Mouse (Mus musculus) monocyte, adult 2 months (primary cell): Measurements from ENCODE around the gene Parp14.
A peak's percentile ranks its signal among the peaks of the same experiment; 100 is the strongest.

Experiments used
- DNase-seq, 2 experiments: peaks; one replicate each; pipeline ENCODE4 v3.0.0; 2022; ENCODE audit warnings: low spot score in 2 of 2, low read depth in 1 of 2

Parp14 gene

DNA sequence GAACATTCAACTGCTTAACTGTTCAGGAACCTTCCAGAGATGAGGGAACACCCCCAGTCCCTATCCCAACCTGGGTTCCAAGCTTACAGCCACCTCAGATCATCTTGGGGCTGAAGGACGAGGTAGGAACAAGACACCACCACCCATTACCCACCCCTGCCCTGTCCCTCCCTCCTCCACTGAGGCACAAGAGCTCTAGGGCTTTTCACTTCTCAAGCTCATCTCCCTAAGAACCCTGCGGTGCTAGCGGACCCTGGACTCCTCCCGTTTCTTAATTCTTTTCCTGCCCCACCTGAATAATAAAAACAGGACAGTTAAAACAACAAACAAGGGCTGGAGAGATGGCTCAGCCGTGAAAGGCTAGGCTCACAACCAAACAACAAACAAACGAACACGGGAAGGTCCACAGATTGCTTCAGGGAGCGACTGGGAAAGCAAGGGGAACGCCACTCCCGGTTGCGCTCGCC is 730 bp downstream of the Parp14 start:
- DNase-seq: no peak

DNA sequence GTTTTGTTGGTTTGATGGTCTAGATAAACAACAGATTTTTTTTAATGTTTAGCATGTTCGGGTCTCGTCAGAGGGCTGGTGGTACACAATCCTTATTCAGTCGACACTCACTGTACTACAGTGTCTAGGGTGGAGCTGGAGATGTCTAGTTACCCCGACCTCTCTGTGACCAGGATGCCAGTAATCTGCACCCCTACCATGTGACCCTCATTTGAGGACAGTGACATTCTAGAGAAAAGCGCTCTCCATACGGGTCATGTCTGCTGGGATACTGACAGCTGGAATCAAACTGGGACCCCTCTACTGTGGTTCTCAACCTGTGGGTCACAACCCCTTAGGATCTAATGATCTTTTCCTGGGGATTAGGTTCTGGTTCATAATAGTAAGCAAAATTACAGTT is 1.7 kb downstream of the Parp14 start:
- no peak for DNase-seq

DNA sequence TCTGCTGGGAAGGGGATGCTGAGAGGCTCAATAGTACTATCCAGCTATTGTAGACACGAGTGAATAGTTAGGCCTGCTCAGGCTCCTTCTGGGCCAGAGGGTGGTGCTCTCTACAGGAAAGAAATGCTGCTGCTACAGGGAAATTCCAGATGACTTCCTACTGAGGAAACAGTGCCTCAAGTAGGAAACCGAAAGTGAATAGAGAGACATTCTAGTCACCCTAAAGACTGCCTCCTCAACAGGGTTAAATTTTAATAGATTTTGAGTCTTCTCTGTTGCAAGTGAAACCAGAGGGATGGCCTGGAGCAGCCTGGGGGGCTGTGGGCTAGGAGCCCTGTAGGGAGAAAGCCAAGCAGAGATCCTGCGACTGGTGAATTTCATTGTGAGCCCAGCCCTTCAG is 2.2 kb downstream of the Parp14 start:
- peak in 1 of 2 experiments; percentile 10 for DNase-seq

DNA sequence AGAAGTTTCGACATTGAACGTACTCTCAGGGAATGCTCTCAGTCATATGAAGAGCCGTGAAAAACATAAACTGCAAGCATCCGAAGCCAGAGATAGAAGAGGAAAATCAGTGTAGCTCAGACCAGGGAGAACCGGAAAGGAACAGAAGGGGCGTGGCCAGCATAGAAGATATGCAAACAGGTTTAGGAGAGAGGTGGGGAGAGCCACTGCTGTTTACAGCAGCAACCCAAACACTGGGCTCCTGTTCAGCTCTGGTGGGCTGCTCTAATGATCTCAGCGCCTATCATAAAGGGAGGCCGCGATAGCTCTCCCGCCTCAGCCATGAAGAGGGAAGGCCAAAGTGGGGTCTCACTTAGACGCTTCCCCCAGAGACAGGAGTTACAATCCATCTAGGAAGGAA is 3.6 kb downstream of the Parp14 start:
- DNase-seq: no peak

DNA sequence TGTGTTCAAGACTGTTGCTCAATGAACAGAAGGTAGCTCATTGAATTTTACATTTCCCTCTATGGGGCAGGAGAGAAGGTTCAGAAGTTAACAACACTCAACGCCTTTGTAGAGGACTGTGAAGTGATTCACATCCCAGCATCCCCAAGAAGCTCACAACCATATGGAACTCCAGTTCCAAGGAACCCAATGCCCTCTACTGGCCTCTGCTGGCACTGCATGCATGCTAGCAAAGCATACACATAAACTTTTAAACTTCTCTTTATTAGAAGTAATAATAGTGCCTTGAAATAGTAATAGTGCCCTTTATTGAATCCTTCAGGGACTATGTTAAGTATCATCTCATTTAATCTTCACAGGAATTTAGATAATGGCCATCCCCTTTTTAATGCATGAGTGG is 9.3 kb downstream of the Parp14 start:
- DNase-seq: no peak

DNA sequence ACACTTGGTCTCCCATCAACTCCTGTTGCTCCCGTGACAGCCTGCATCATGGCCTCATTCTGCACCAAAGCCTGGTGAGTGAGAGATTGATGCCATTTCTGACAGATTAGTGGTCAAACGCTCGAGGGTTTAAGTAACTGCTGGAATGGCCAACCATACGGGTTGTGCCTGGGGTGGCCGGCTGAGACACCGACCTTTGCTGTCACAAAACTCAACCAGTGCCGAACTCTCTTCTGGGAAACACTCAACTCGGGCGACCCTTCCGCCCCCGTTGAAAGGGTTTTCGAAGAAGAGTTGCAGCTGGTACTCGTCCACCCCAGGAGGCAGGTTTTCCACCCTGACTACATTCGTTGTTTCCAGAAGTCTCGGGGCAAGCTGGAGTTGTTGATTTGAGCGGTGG is 11.1 kb downstream of the Parp14 start:
- DNase-seq: no peak

DNA sequence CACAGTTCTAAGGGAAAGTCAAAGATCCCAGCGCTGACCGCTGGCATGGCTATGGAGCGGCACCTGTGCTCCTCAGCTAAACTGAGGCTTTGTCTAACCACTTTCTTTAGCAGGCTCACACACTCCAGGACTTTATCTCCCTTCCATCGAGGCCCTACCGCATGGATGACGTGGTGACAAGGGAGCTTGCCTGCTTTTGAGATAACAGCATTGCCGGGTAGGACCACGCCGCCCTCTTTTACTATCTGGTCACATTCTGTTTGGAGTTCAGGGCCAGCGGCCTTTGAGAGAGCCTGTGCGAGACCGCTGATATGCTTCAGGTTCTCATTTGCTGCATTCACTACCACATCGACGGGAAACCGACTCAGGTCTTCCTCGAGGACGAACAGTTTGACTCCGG is 14.6 kb downstream of the Parp14 start:
- DNase-seq: no peak

DNA sequence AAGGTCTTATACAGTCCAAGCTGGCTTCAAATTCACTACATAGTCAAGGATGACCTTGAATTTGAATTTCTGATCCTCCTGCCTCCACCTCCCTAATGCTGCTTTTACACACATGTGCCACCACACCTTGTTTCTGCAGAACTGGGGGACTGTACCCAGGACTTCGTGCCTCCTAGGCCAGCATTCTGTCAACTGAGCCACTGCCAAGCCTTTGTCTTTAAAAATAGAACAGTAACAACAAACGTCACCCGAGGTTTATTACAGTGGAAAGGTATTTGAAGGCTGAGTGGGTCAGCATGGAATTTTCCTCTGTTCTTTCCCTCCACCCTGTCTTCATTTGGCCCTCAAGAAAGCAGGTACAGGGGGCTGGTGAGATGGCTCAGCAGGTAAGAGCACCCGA is 15.5 kb downstream of the Parp14 start:
- DNase-seq: no peak

DNA sequence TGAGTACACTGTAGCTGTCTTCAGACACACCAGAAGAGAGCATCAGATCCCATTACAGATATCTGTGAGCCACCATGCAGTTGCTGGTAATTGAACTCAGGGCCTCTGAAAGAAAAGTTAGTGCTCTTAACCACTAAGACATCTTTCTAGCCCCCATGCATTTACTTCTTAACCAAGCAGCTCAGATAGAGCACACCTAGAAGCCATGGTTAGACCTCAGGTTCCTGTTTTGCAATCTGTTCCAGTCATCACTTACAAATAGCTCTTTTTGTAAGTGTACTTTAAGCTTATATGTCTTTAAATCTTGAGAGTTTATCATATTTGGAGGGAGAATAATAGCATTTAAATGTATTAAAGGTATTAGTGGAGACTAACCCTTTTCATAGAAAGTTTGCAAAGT is 24.2 kb downstream of the Parp14 start:
- no peak for DNase-seq

DNA sequence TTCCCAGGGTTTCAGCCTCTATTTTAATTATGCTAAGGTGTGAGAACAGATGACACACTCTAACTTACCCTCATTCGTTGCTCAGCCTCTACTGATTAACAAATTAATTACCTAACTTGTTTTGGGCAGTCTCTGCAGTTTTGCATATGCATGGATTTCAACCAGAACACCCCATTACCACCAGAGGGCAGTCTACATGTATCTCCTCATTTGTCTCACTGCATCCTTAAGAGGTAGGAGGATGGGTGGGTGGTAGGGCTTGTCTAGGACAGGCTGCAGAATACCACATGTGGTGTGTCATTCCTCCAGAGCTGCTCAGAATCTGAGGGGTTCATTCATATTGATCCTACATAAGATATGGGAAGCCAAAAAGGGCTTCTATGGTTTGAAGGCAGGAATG is 31.7 kb downstream of the Parp14 start:
- no peak for DNase-seq

DNA sequence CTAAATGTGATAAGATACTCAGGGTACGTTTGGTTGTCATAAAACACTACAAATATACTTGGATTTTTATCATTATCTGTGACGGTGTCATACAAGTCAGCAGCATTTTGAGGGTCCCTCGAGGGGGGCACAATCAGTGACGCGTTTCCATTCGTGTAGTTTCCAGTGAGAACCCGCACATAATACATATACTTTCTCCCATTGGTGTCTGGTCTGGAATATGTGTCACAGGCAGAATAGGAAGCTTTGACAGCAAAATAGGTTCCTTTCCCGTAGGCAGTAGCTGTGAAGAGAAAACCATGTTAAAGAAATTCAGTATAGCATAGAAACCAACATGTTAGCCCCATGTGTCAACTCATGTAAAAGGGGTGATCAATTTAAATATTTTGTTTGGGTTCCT is 36.7 kb downstream of the Parp14 start:
- DNase-seq: no peak

DNA sequence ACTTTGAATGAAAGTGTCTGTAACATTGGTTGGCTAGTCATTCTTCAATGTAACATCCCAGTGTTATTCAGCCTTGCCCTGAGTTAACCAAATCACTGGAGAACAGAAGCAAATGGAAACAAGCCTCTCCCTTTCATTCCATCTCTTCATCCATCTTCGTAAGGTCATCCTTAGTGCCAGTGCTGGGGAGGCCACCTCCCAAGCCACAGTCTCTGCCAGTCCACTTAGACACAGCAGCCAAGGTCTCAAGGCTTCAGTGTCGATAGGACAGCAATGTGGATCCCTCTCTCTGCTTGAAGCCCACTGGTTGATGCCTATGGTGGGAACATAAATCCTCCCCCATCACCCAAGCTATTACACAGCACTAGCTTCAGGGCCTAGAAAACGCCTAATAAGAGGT is 38.4 kb downstream of the Parp14 start:
- no peak for DNase-seq

DNA sequence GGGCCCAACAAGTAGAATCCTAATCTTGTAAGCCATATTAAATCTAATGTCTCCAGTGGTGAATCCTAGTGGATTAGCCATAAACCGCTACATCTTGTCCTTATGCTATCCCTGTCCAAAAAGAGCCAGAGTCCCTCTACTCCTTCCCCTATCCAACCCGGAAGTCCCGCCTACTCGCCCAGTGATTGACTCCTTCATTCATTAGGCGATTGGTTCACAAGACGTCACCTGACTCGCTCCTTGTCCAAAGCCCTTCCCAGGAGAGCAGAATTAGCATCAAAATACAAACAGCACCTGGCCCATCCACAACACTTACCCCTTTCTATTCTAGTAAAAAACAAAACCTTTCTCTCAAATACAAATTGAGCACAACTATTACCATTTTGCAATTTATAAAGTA is 41.3 kb downstream of the Parp14 start:
- DNase-seq: no peak

DNA sequence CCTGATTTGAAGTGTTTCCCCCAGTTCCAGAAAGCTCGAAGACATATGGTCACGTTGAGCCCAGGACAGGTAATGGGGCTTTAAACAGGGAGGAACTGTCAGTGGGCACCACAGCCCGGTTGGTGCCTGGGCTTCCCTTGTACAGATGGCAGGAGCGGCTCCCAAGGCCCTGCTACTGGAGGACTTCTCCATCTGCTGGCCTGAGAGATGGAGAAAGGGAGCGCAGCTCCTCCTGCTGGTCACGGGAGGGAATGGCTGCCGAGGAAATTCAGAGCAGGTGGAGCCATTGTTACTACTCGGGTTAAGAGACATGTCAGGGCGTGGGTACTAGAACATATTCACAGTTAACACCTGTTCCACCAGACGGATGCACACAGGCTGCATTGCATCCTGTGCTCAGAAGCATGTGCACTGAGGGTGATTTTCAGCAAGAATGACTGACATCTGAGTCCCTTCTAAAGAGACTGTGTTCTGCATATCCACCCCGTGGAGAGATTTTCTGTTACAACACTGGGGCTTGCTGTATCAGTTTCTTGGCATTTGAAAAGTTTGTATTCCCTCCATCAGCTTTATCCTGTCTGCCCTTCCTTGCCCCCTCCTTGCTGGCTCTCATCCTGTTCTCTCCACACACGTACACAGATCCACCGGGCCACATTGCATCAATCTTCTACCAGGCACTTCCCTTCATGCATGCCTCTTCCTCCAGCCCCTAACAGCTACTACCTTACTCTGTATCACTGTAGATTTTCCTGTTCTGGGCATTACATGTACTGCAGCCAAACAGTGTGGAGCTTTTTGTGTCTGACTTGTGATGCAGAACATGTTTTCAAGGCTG is 53.9 kb downstream of the Parp14 start:
- peak; percentile 33 to 76 for DNase-seq

DNA sequence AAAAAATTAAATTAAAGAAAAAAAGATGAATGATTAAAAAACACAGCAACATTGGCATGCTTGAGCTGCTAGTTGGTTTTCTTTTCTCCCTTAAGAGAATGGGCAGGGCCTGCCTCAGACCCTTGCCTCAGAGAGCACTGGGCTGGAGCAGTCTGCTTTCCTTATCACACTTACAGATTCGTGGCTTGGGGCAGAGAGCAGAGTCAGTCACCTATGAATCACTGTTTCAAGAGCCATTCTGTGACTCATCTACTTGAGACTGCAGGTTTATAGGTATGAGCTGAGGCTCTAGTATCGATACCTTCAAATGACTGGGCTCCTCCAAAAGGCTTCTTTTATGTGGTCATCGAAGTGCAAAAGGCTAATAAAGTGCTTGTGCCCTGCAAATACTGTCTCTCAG is 58.2 kb downstream of the Parp14 start:
- DNase-seq: no peak

DNA sequence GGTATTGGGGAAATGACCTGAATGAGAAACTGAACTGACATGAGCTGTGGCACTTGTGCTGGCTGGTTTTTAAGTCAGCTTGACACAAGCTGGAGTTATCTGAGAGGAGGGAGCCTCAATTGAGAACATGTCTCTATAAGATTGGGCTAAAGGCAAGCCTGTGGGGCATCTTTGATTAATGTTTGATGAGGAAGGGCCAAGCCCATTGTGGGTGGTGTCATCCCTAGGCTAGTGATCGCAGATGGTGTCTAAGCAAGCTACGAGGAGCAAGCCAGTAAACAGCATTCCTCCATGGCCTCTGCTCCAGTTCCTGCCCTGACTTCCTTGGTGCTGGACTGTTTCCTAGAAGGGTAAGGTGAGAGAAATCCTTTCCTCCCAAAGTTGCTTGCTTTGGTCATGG is 62.5 kb downstream of the Parp14 start:
- DNase-seq: no peak

DNA sequence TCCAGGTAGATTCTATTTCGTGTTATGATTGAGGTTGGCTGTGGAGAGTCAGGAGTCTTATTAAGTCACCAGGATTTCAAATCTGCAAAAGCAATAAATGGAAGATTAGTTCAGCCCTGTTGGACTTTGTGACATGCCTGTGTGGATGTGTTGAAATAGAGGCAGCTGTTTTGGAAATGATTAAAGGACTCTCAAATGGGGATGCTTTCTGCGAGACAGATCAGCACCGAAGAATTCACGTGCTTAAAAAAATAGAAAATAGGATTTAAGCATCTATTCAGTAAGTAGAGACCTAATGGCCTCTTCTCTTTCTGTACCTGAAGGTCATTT is 63.7 kb downstream of the Parp14 start:
- no peak for DNase-seq

DNA sequence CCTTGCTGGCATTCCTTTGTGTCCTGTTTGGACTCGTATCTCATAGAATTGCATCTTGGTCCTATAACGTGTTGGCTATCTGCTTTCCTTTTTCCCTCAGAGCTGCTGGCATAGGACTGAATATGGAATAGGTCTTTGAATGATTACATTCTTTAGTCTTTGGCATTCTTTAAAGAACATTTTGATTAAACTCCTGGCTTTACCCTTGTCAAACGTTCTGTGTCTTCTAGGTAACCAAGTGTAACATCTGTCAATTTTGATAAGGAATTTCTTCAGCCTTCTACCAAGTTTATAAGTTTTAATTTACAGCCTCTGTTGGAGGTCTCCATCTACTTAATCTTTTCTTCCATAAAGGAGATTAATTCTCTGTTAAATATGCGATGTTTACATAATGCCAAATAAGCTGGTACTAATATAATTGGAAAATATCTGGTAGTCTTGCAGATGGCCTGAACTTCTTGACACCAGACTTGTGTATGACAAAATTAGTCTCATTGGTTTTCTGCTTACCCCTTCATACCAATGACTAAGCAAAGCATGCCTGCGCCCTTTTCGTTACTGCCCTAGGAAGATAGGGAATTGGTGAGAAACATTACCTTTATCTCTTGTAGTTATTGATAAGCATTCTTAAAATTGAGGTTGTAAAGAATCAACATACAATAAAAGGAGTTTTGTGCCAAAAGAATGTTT is 64.2 kb downstream of the Parp14 start:
- no peak for DNase-seq

DNA sequence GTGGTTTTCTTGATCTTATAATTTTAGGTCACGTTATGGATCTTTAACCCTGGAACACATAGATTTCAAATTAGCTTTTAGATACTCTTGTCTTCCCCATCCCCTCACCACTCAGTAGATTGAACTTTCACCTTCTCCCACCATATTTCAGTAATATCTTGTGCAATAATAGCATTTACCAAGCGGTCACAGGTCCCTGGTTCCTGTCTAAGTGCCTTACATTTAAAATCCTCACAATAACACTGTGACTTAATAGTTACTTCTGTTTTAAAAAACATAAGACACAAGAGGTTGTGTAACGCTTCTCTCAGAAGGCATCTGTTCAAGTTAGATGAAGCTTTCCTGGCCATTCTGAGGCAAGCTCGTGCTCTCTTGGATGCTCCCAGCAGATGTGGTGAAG is 67.6 kb downstream of the Parp14 start:
- no peak for DNase-seq

DNA sequence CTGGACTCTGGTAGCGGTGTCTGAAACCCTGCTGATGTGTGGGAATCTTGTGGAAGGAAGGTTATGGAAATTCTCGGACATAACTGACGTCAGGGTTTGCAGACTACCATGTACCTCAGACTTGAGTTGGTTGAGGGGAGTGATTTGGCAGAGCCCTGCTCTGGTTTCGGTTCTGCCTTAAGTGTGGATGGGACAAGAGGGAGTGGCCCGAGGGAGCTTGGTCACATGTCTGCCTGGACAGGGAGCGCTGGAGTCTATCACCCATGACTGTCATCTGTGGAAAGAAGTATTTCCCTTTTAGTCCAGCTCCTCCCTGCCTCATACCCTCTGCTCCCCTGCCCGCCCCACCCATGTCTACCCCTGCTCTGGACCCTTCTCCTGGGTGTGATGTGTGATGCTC is 69.2 kb downstream of the Parp14 start:
- peak; percentile 45 to 48 for DNase-seq

DNA sequence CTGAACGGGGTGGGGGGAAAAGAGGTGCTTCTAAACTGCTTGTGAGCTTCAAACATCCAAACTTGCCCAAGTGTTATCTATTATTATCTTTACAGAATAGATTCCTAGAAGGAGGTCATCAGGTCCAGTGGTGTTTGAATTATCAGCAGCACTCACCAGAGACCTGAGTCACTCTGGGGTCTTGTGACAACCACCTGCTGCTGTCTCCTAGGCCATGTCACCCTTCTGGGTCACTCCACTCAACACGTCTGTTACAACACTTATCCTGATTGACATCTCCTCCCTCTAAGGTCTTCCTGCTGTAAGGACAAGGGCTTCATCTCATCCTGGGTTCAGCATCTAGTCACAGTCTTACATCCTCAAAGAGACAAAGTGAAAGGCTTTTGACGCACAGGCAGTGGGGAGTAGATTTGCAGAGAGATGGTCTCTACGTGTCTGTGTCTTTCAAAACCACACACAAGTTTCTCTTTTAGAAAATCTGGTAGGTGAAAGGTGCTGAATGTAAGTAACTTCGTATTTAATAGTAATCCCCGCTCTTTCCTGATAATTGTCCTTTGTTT is 79.3 kb downstream of the Parp14 start:
- DNase-seq: no peak

DNA sequence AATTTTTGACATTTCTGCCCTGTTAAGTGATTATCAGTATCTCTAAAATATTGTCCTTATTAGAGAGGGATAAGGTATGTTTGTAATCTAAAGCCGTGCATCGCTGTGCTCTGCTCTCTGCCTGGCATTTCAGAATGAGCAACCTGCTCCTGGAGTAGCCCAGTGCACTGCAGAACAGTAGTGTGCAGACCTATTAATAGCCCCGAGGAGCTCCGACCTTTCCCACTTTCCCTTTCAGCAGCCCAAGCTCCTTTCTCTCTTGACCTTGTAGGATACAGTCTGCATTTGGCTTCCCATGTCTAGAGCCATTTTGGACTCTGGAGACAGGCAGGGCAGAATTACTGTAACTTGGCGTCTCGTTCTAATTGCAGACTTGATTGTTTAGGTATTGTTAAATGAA is 83.0 kb downstream of the Parp14 start:
- no peak for DNase-seq
